Mouse (Mus musculus) megakaryocyte, embryonic 14.5 days (primary cell): ENCODE measurements at regions not wholly inside any gene's neighbourhood (a gene's known extent, or its start where the extent isn't known, plus 50 kb on each side); places are given as distances from the start of the nearest gene placed in this dataset.

Source experiments
- FLI1 ChIP-seq: IDR thresholded peaks from 2 replicates; pipeline ENCODE4 v1.6.1; 2012; ENCODE audit warnings: low read length, inconsistent platforms, mixed read lengths
- GATA1 ChIP-seq: IDR thresholded peaks from 3 replicates; pipeline ENCODE4 v1.6.1; 2012; ENCODE audit warnings: mixed read lengths, low read length, inconsistent platforms, borderline replicate concordance

GRCm38 (mm10) chr6:67139012-67139375 lies 99.0 kb upstream of the Serbp1 start:
- TF ChIP-seq GATA1: no peak
- TF ChIP-seq FLI1: no peak
